Mouse (Mus musculus) lung, adult 10 weeks (tissue): ENCODE data around the gene Olfr1367. TPM values are rescaled to one million over a fixed set of nuclear protein-coding genes. Genes with fewer than 3 reads are reported as not detected.

ENCODE experiments used
- polyA plus RNA-seq: library from polyadenylated mRNA; stranded (reverse); fragments of 350-450 nt; fragmentation: Illumina TruSeq; extraction: RNeasy Lipid Tissue Mini Kit (QIAGEN cat#74804); gene quantifications from one replicate; pipeline ENCODE4 v1.2.3, GENCODE M21; 2014; ENCODE audit warnings: low read depth, low replicate concordance; ENCODE audit not compliant: insufficient read depth

Olfr1367 gene
- polyA plus RNA-seq: not detected

GRCm38 (mm10) chr13:21346610-21347009 is at the start of gene Olfr1367:
Olfr1367 (plus strand) TSS chr13:21346910.

GRCm38 (mm10) chr13:21311926-21312325 is 34.8 kb upstream of the Olfr1367 start, which contains the start of gene Gpx6:
Gpx6 (plus strand) TSS chr13:21312125.

GRCm38 (mm10) chr13:21362621-21363248 is 16.0 kb downstream of the Olfr1367 start, which contains the start of gene Zscan12:
Zscan12 (plus strand) TSS chr13:21362820.

Other genes with a start within 250 kb of the Olfr1367 start
- not detected for gene Olfr1369-ps1, start 235.4 kb upstream of the Olfr1367 start, polyA plus RNA-seq
- not detected for gene Olfr263, start 217.3 kb upstream of the Olfr1367 start, polyA plus RNA-seq
- gene Olfr1368, start 201.0 kb upstream of the Olfr1367 start, polyA plus RNA-seq: not detected
- 29.6 TPM for gene Trim27, start 167.5 kb upstream of the Olfr1367 start, polyA plus RNA-seq
- not detected for gene Gpx5, start 54.2 kb upstream of the Olfr1367 start, polyA plus RNA-seq
- not detected for gene Gpx6, start 34.8 kb upstream of the Olfr1367 start, polyA plus RNA-seq
- gene Zscan12, start 15.9 kb downstream of the Olfr1367 start, polyA plus RNA-seq: 4.6 TPM
- gene Zkscan3, start 55.8 kb downstream of the Olfr1367 start, polyA plus RNA-seq: 20.6 TPM
- gene Pgbd1, start 94.1 kb downstream of the Olfr1367 start, polyA plus RNA-seq: 1.1 TPM
- gene Zscan26, start 106.8 kb downstream of the Olfr1367 start, polyA plus RNA-seq: 19.4 TPM
- 0.95 TPM for gene Nkapl, start 121.6 kb downstream of the Olfr1367 start, polyA plus RNA-seq
- gene Zkscan4, start 132.0 kb downstream of the Olfr1367 start, polyA plus RNA-seq: 2.1 TPM
- gene Gm10065, start 132.5 kb downstream of the Olfr1367 start, polyA plus RNA-seq: not detected
- 0.23 TPM for gene AK157302, start 148.3 kb downstream of the Olfr1367 start, polyA plus RNA-seq
- 1.6 TPM for gene Gm11273, start 154.5 kb downstream of the Olfr1367 start, polyA plus RNA-seq
- 1.7 TPM for gene Zkscan8, start 184.2 kb downstream of the Olfr1367 start, polyA plus RNA-seq
- gene Olfr1366, start 195.9 kb downstream of the Olfr1367 start, polyA plus RNA-seq: not detected
- gene Olfr1535, start 213.0 kb downstream of the Olfr1367 start, polyA plus RNA-seq: not detected
- not detected for gene Olfr1364, start 234.8 kb downstream of the Olfr1367 start, polyA plus RNA-seq